Mouse (Mus musculus): ENCODE data around the gene Olfr147. TPM values are rescaled to one million over a fixed set of nuclear protein-coding genes. Genes with fewer than 3 reads are reported as not detected.
"Not testable (repeated sequence)": the region's sequence is repeated elsewhere in the genome, so short reads cannot be mapped to it uniquely, and the experiment has no call there.

Gene Olfr147
- not detected for total RNA-seq (2021)
- long read RNA-seq, experiment 1 = 0 reads
- long read RNA-seq, experiment 2 = 0 reads

GRCm38 (mm10) chr9:38401398-38401797, at the start of gene Olfr147:
Olfr147 (plus strand) TSS chr9:38401698.
- no peak for DNase-seq (ENCODE audit: low spot score in 2 of 2)

- no peak for DNase-seq (ENCODE audit: low spot score in 2 of 2)
Measured at GRCm38 (mm10) chr9:38366596-38366995, 34.9 kb upstream of the Olfr147 start, which contains the start of gene Olfr250. Olfr250 (plus strand) TSS chr9:38366896.

- DNase-seq (ENCODE audit: low spot score in 2 of 2) = no peak
Measured at GRCm38 (mm10) chr9:38376786-38377185, 24.7 kb upstream of the Olfr147 start, which contains the start of gene Olfr251. Olfr251 (plus strand) TSS chr9:38377086.

GRCm38 (mm10) chr9:38407502-38407901, 6.0 kb downstream of the Olfr147 start:
- DNase-seq (ENCODE audit: low spot score in 2 of 2) = not testable (repeated sequence)

GRCm38 (mm10) chr9:38413502-38413901, 12.0 kb downstream of the Olfr147 start:
- DNase-seq (ENCODE audit: low spot score in 2 of 2) = not testable (repeated sequence)

- DNase-seq (ENCODE audit: low spot score in 2 of 2) = no peak
Measured at GRCm38 (mm10) chr9:38423801-38424200, 22.3 kb downstream of the Olfr147 start.

GRCm38 (mm10) chr9:38427026-38427425, 25.5 kb downstream of the Olfr147 start:
- DNase-seq (ENCODE audit: low spot score in 2 of 2) = no peak

- DNase-seq (ENCODE audit: low spot score in 2 of 2) = no peak
Measured at GRCm38 (mm10) chr9:38429155-38429554, 27.7 kb downstream of the Olfr147 start, which contains the start of gene Olfr901. Olfr901 (plus strand) TSS chr9:38429455.

- DNase-seq (ENCODE audit: low spot score in 2 of 2) = no peak
Measured at GRCm38 (mm10) chr9:38447352-38447751, 45.9 kb downstream of the Olfr147 start, which contains the start of gene Olfr902. Olfr902 (plus strand) TSS chr9:38447652.

Other genes with a start within 250 kb of the Olfr147 start
- not detected for gene Olfr891, start 220.9 kb upstream of the Olfr147 start, total RNA-seq (2021)
- gene Olfr893, start 193.3 kb upstream of the Olfr147 start, total RNA-seq (2021) = not detected
- not detected for gene Olfr894, start 183.6 kb upstream of the Olfr147 start, total RNA-seq (2021)
- not detected for gene Olfr143, start 148.9 kb upstream of the Olfr147 start, total RNA-seq (2021)
- gene Olfr895, start 133.8 kb upstream of the Olfr147 start, total RNA-seq (2021) = not detected
- not detected for gene Olfr896-ps1, start 110.6 kb upstream of the Olfr147 start, total RNA-seq (2021)
- not detected for gene Olfr25, start 72.6 kb upstream of the Olfr147 start, total RNA-seq (2021)
- gene Olfr898, start 53.3 kb upstream of the Olfr147 start, total RNA-seq (2021) = not detected
- gene Olfr250, start 34.8 kb upstream of the Olfr147 start, total RNA-seq (2021) = not detected
- not detected for gene Olfr251, start 24.6 kb upstream of the Olfr147 start, total RNA-seq (2021)
- not detected for gene Olfr901, start 27.8 kb downstream of the Olfr147 start, total RNA-seq (2021)
- gene Olfr902, start 46.0 kb downstream of the Olfr147 start, total RNA-seq (2021) = not detected
- not detected for gene Olfr904, start 61.4 kb downstream of the Olfr147 start, total RNA-seq (2021)
- under 1 TPM in 1 of 2 experiments, not detected in 1; 0.08 TPM for gene Olfr905, start 69.4 kb downstream of the Olfr147 start, total RNA-seq (2021)
- not detected for gene Olfr906, start 85.4 kb downstream of the Olfr147 start, total RNA-seq (2021)
- gene Olfr907, start 94.1 kb downstream of the Olfr147 start, total RNA-seq (2021) = not detected
- not detected for gene Olfr911-ps1, start 119.9 kb downstream of the Olfr147 start, total RNA-seq (2021)
- gene Olfr910, start 136.2 kb downstream of the Olfr147 start, total RNA-seq (2021) = not detected
- gene Olfr912, start 178.5 kb downstream of the Olfr147 start, total RNA-seq (2021) = not detected
- not detected for gene Olfr913, start 191.1 kb downstream of the Olfr147 start, total RNA-seq (2021)
- gene Olfr914, start 203.4 kb downstream of the Olfr147 start, total RNA-seq (2021) = not detected